Mouse (Mus musculus): ENCODE measurements around the gene Pax2.

GRCm38 (mm10) chr19:44837426-44838205 lies 81.8 kb downstream of the Pax2 start:
- TF ChIP-seq EP300 (optimal IDR thresholded peaks at IDR 0.05) (no peak), CTCF (IDR thresholded peaks at IDR 0.05; ENCODE audit: low read depth) (no peak)

Data from stomach, postnatal 0 days (tissue).